Mouse (Mus musculus) testis, postnatal 10 days (tissue): ENCODE measurements at regions not wholly inside any gene's neighbourhood (a gene's known extent, or its start where the extent isn't known, plus 50 kb on each side); places are given as distances from the start of the nearest gene placed in this dataset.

ENCODE experiments used
- DNase-seq: peaks from one replicate; pipeline ENCODE4 v3.0.0; 2021; ENCODE audit warnings: low spot score

- DNase-seq: no peak
Observed at GRCm38 (mm10) chr2:124775737-124776136, 292.2 kb upstream of the Slc24a5 start.

DNA sequence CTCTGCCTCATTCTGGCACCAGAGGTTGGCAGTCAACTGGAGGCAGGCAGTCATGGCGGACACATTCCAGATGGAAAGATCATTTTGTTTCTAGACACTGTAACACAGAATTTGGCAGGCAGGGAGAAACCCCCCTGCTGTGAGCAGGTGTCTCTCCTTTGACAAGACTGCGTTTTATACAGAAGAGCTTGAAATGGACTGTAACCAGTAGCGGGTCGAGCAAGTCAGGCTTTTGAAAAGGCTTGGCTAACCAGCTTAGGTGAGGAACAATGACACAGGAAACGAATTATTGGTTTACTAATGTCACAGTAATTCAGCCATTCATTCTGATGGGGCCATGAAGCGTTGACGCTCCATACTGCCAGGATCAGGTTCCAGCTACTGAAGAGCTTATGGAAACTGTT, 275.3 kb upstream of the Slc24a5 start:
- DNase-seq: no peak

GRCm38 (mm10) chr2:124811709-124812108, 256.2 kb upstream of the Slc24a5 start:
- DNase-seq: no peak

GRCm38 (mm10) chr2:124816814-124817213, 251.1 kb upstream of the Slc24a5 start:
- no peak for DNase-seq

- DNase-seq: no peak
Observed at GRCm38 (mm10) chr2:124819846-124820245, 248.1 kb upstream of the Slc24a5 start.

GRCm38 (mm10) chr2:124820821-124821220, 247.1 kb upstream of the Slc24a5 start:
- no peak for DNase-seq

DNA sequence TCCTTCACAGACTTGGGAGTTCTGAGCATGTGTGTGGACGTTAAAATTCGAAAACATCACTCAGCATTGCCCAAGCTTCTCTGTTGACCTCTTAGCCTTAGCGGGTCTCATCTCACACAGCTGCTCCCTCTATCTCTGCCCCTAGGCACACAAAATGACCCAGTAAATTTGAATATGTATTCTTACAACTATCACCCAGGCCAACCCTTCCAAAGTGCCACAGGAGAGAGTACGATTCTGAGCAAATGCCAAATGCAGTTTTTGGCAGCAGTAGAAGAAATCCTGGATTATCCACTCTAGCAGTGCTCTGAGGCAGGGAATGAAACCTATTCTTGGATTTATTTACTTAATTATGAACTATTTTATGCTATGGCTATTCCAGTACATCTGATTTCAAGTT, 246.6 kb upstream of the Slc24a5 start:
- DNase-seq: no peak

- no peak for DNase-seq
Observed at GRCm38 (mm10) chr2:124848812-124849211, 219.1 kb upstream of the Slc24a5 start.

DNA sequence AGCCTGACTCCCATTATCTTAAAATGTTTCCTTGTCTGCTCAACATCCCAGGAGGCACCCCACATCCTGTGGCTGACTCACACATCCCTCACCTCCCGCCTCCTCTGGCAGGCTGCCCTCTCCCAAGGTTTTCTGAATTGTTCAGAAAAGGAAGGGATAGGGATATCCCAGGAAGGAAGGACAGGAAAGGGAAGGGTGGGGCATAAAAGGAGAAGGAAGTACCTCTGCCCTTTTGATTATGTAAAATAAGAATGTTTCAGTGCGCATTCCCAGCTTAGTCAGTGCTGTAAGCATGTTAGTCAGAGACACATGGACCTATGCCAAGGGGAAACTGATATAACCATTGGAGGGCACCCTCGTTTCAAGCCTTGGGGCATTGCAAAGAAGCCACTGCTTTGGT, 209.4 kb upstream of the Slc24a5 start:
- DNase-seq: peak; percentile 63

- DNase-seq: no peak
Observed at GRCm38 (mm10) chr2:124888209-124888608, 179.7 kb upstream of the Slc24a5 start.

DNA sequence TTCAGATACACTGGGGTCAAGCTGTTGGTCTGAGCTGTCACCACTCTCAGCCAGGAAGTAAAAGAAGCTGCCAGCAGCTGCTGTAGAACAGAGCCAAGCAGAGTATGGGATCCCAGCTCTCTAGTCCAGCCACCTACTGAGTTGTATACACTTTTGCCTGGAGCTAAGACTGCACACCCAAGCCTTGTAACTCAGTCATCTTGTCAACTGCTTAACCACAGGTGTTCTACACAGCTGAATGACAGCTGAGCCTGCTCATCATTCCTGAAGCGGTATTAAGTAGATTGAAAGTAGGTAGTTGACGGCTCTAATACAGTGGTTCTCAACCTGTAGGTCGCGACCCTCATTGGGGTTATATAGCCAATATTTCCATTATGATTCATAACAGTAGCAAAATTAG, 172.9 kb upstream of the Slc24a5 start:
- DNase-seq: no peak

- no peak for DNase-seq
Observed at GRCm38 (mm10) chr2:124903556-124903955, 164.4 kb upstream of the Slc24a5 start.

DNA sequence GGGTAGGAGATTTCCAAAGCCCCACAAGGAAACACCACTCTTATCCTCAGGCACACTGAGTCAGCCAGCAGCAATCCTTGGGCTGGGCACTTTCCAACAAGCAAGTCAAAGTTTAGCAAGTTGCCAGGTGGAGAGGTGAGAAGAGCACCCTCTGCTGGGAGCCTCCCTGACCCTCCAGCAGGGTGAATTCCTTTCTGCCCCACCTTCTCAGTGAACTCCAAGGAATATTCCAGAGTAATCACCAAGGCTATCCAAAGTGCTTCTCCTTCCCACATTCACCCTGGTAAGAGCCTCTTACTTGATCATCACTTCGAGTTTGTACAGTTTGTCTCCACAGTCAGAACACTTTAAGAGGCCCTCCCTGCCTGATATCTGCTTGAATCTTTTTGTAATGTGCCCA, 162.8 kb upstream of the Slc24a5 start:
- DNase-seq: no peak

GRCm38 (mm10) chr2:124918986-124919761, 148.8 kb upstream of the Slc24a5 start:
- DNase-seq: no peak

GRCm38 (mm10) chr2:124919762-124920255, 148.1 kb upstream of the Slc24a5 start:
- DNase-seq: no peak

- DNase-seq: peak; percentile 48
Observed at GRCm38 (mm10) chr2:124920265-124920664, 147.7 kb upstream of the Slc24a5 start.

DNA sequence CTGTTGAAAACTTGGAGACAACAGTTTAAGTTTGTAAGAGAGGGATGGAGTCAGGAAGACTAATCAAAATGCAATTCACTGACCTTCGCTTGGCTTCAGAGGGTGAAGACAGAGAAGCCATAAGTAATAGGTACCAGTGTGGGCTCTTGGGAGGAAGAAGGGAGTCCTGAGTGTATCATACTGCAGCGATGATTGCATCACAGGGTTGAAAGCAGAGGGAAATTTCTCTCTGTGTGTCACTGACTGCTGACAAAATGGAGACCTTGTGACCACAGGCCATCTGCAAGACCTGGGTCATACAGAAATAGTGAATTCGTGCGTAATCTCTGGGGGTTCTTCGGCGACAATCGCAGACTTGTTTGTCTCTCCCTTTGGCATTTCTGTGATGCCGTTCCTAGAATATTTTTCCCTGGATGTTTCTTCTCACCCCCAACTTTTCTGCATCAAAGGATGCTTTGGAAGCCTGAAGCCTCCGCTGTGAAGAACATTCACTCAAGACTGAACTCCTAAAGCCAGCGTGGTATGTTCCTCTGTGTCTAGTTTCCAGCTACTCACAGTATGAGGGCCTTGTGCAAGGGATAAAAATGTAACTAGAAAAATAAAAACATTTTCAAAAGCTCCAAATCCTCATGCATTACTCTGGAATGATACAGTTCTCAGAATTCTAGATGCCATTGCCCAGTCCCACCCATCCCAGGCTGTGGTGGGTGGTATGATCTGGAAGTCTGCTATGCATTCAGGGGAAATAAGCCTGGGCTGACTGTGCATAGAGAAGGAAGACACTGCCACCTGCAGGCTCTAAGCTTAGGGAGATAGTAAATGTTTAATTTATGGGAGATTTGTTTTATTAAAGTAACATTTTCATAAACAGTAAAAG, 139.8 kb upstream of the Slc24a5 start:
- DNase-seq: peak; percentile 73

DNA sequence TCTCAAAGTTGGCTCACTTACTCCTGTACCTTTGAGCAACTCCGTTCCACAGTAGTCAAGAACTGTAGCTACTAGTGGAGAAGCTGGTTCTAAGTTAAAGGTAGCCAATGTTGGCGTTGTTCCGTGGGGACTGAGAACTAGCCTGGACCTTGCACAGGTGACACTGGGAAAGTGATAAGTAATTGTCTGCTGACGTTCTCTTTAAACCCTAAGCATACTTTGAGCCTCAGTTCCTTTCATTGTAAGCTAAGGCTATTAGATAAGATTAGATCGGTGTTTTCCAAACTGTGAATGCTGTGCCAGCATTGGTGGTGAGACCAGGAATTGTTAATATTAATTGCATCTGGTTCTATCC, 139.2 kb upstream of the Slc24a5 start:
- DNase-seq: no peak

DNA sequence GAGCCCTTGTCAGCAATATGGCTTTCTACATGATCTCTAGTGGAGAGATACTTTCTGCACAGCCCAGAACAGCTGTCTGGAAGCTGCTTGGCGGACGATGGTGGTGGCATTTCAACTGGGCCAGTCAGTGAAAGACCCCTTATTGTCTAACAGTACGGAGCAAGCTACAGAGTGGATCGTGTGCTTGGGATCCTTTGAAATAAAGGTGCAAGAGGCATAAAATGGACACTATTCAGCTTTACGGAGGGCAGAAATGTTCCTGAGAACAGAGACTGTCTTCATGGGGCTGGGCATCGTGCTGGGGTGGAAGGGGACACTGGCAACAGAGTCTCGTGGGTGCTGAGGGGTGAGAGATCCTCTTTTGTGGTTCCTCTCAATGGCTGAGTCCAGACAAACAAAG, 137.2 kb upstream of the Slc24a5 start:
- no peak for DNase-seq

- DNase-seq: no peak
Observed at GRCm38 (mm10) chr2:124932566-124932965, 135.4 kb upstream of the Slc24a5 start.

DNA sequence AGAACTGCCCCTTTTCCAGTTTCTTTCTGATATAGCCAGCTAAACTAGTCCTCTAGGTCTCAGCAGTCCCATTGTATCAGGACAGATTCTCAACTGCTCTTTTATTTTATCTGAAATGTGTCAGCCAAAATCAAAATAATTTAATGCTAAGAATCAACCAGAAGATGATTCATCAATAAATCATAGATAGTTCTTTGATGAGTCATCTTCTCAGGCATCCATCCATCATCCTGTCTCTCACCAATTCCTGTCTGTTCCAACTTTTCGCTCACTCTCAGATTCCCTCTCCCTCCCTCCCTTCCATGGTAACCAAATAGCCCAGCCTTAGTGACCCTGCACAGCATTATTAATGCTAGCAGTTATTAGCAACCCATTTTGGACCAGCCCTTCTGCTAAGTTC, 134.0 kb upstream of the Slc24a5 start:
- DNase-seq: no peak

- no peak for DNase-seq
Observed at GRCm38 (mm10) chr2:124948263-124948781, 119.6 kb upstream of the Slc24a5 start.

- DNase-seq: no peak
Observed at GRCm38 (mm10) chr2:124948812-124949211, 119.1 kb upstream of the Slc24a5 start.
